Mouse (Mus musculus) spleen, adult 12 weeks (tissue): ENCODE results near the gene Ank2.
"Not testable (repeated sequence)": the region's sequence is repeated elsewhere in the genome, so short reads cannot be mapped to it uniquely, and the experiment has no call there.

Source experiments
- DNase-seq: peaks from one replicate; pipeline ENCODE4 v3.0.0; 2022; ENCODE audit warnings: low spot score

Gene Ank2

DNA sequence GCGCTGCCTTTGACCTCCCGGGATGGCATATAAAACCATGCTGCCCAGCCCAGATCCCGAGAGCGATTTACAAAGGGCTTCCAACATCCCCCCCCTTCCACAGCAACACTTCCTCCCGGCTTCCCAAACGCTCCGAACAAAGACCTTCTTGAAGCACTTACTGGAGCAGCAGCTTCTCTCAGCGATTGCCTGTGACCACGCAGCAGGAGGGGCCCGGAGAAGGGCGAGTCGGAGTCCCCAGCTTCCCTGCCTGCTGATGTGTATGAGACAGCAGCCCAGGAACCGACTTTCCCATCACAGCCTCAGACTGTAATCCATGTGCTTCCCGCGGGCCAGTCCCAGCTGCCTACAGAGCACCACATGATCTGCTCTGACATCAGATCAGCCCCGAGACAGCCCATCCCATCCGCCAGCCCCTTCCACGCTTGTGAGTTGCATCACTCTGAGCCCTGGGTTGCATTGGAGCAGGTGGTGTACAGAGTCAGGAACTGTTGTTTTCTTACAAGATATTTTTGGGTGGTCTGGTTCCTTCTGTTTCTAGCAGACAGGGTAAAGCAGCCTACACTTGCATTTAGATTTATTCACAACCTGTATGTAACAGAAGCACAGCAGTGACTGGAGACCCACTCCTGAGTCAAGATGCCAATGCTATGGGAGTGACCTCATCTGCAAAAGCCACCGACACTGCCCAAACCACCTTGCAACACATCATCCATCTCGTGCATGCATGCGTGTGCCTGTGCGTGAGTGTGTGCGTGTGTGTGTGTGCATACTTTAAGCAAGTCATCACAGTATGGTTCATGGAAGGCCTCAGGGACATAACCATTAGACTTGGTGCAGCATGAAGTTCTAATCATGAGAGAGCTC, 90.2 kb downstream of the Ank2 start:
- DNase-seq, result no peak

DNA sequence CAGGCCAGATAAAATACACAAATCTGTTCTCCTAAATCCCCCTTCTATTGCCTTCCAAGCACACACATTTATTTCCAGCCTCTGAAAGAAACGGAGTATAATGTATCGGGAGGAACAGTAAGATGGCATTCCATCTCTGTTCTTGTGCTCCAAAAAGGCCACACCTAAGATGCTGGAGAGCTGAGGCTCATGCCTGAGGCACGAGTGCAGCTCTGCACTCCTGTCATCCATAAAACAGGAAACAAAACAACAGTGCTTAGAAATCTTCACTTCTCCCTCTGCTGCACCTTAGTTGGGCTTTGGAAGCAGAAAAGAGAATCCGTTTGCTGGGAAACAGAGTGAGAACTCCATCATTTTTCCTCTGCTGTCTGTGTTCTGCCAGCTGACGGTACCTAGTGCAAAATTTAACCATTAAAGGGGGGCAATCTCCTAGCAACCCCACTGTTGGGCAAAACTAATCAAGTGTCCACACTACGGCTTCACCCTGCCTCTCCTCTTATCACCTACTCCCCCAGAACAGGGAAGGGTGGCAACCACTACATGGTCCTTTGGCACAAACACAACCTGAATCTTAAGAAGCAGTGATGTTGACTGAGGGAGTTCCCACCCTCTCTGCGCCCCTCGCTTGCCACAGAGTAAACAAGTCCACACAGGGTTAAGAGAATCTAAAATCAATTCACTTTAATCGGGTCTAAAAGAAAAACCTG, 91.1 kb downstream of the Ank2 start:
- DNase-seq, result no peak

DNA sequence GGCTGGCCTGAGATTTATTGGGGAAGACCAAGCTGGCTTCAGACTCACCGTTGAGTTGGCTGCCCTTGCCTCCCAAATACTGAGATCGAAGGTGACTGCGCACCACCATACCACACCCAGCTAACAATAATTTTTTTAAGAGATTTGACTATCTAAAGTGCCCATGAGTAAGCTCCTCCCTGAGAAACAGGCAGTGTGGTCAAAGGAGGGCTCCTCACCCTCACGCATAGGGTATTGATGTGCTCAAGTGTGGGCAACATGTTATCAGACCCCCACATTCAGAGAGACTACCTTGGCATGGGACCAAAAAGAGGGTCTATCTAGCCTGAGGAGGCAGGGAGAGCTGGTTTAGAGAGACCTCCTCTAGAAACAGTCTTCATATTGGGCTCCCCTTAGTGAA, 92.3 kb downstream of the Ank2 start:
- DNase-seq, result no peak

DNA sequence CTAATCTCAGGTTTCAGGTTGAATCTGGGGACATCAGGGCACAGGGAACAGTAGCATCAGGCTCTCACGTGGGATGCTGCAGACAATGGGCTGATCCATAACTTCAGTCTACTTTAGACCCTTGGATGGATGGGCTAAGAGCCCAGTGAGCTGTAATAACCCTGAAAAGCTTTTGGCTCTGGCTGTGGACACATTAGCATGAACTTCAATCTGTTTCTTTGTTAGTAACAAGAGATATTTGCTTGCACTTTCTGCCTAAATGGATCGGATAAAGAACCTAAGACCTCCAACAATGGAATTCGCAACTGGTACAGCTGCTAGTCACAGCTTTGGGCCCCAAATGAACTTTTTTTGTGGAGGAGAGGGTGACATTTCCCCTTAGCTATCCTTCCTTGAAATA, 94.8 kb downstream of the Ank2 start:
- no peak for DNase-seq

DNA sequence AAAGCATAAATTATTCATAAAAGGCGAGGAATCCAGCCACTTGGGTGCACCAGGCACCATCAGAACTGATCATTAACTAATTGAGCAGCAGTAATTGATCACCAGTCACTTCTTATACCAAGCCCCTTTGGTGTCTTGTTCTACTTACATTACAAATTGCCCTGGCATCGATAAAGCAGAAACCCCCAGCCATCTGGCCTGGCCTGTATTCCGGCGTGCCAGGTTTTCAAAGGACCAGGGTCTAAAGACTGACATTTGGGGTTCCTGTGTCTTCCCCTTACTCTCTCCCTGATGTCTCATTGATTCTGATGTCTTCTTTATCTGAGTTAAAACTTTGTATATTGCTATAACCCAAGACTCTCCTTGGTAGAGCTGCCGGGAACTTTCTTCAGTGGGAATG, 98.2 kb downstream of the Ank2 start:
- DNase-seq, result no peak

DNA sequence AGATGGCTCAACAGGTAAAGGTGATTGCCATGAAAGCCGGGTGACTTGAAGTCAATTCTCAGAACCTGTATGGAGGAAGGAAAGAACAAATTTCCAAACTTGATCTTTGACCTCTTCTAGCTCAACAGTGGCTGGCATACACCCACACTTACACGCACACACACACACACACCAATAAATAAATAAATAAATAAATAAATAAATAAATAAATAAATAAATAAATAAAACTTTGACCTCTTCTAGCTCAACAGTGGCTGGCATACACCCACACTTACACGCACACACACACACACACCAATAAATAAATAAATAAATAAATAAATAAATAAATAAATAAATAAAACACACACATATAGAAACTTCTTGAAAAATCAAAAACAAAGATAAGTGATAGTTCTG, 98.7 kb downstream of the Ank2 start:
- not testable (repeated sequence) for DNase-seq

DNA sequence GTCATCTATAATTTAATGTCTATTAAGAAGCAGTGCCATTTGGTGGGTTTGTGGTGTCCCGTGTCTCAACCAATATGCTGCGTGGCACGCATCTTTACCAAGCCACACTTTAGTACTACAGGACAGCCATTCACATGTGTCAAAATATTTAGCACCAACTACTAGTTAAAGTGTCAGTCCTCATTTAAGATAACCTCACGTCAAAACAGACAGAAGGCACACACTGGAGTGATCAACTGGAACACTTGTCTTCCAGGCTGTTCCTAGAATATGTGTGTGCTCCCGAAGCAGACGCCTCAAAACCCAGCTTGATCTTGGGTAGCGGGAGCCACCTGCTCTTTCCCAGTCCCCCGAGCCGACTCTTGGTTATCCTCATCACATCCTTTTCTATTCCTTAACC, 101.4 kb downstream of the Ank2 start:
- no peak for DNase-seq

DNA sequence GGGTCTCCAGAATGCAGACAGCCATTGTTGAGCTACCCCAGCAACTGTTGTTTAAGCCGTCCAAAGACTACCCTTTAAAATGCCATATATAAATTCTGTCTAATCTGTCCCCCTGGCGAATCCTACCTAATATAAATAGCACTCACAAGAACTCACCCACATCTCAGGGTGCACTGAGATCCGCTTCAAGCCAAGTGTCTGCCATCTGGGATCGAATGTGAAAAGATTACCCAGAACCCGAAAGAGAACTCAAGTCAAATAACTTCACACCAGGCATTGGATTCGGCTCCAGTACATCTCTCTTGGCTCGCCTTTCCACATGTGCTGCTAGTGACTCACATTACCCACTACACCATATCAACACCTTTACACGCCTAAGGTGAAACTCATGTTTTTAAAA, 103.9 kb downstream of the Ank2 start:
- DNase-seq, result no peak

DNA sequence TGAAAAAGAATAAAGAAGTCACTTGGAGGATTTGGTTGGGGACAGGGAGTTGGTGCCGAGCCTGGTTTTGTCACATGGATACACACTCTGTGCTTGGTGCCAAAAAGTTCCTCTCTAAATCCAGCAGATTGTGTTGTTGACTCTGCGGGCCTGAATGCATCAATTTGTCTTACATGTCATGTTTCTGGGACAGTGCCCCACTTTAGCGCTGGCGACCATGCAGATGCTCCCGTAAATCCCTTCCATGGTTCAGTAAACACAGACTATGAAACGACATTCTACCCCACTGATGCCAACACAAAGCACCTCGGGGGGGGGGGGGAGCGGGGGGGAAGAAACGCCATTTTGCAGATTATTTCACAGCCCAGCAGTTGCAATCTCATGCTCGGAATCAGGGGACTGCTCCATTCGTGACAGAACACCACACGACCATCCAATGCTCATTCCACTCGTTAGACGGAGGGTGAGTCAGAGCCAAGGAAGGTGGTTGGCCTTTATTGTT, 112.1 kb downstream of the Ank2 start:
- DNase-seq, result no peak

DNA sequence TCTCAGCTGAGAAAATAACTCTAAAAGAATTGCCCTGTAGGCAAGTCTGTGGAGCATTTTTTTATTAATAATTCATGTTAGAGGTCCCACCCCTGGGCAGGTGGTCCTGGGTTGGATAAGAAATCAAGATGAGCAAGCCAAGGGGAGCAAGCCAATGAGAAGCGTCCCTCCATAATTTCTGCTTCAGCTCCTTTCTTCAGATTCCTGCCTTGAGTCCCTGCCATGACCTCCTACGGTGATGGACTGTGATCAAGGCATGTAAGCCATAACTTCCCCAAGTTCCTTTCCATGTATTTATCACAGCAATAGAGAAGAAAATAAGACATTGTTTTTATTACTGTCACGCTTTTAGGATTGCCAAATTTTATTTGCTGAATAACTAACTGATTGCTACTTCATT, 115.9 kb downstream of the Ank2 start:
- DNase-seq, result no peak

DNA sequence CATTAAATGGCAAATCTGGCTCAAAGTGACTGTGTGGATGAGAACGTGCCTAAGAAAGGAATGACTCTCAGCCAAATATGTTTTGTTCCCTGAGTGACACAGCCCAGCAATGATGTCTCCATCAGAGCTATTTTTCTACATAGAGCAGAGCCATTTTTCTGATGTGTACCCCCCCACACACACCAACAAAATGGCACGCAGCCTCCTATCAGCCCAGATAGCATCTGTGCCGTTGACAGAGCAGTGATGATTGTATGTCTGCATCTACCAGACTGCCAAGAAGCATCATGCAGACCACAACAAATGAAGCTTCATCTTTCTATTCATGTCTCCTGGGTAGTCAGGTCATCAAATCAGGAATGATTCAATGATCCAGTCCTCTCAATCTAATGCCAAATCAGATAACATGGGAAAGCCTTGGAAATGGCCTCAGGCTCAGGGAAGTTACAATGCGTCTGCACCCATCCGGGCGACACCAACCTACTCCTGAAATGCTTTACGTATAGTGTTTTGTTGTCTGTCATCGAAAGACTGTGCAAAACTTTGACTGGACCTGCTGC, 122.2 kb downstream of the Ank2 start:
- no peak for DNase-seq

DNA sequence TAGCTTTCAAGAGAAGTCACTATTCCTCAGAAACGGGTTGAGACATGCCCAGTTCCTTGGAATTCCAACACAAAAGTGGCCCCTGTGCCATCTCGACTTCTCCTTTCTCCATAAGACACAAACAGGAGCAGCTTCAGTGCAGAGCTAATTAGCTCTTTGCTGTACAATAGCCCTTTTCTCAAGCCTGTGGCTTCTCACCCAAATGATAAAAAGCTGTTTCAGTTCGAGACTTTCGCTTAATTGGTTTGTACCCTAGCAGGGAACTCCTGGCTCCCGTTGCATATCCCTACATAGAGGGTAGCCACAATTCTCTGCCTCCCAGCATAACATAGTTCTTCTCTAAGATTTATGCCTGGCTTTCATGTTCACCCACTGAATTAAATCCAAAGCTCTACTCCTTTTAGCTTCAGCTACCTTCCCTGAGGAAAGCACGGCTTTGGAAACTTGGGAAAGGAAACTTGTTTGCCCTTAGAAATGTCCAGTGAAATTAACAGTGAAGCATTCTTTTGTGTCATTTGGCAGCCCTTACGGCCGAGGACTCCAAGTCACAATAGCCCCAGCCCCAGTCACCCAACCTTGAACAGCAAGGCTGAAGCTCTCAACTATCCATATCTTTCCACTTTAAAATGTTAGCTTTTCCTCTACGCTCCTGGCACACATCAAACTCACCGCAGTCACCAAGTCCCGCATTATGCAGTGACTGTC, 123.0 kb downstream of the Ank2 start:
- DNase-seq, result no peak

DNA sequence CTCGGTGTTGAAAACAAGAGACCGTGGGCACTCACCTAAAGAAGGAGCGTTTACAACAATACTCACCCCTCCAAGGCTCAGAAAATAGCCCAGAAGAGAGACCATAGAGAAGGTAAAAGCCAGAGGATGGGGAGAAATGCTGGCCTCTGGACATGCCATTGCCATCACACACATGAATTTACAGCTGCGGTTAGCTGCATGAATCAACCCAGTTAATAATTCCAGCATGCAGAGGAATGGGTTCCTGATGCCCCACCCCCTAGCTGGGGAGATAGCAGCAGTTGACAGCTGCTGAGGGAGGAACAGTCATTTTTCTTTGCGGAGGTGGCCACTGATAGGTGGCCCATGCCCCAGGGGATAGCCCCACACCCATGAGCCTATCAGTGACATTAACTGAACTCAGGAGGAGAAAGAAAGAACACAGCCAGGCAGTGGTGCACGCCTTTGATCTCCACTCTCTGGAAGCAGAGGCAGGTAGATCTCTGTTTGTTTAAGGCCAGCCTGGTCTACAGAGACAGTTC, 124.9 kb downstream of the Ank2 start:
- no peak for DNase-seq

DNA sequence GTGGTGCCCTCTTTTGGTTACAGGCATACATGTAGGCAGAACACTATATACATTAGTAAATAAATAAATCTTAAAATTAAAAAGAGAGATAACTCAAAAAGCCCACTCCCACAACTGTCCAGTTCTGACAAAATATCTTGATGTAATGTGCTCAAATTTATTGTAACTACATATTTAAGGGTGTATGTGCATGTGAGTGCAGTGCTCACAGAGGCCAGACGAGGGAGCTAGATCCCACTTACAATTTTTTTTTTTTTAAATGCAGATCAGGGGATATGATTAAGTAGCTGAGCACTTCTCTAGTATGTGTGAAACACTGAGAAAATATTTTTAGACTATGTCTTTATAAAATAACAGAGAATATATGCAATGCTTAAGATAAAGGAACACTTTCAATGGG, 127.4 kb downstream of the Ank2 start:
- DNase-seq, result no peak

DNA sequence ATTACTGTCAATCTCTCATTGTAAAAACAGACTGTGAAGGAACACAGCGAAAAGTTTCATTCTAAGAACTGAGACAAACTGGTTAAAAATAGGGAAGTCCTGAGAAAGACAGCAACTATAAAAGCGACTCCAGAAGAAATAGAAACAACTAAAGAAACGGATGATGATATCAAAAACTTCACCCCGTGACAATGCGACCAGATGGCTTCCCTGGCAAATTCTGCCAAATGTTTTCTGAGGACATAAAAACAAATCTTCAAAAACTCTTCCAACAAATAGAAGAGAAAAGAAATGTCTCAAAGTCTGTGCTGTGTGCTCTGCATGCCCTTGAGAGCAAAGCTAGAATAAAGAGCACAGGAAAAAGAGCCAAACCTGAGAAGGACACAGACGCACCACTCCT, 129.6 kb downstream of the Ank2 start:
- DNase-seq, result no peak

DNA sequence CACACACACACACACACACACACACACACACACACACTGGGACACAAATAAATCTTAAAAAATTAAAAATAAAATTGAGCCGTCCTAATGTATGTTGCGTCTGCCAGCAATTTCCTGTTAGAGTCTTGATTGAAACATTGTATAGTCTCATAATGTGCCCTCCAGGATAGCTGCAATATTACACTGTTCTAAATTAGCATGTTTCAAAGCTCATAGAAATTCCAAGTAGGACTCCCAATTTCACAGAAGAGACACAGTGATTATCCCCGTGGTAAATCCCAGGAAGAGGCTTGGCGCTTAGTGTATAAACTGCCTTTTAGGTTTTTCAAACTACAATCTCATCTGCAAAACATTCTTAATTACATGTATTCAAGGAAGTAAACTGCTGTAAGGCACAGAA, 131.7 kb downstream of the Ank2 start:
- no peak for DNase-seq

DNA sequence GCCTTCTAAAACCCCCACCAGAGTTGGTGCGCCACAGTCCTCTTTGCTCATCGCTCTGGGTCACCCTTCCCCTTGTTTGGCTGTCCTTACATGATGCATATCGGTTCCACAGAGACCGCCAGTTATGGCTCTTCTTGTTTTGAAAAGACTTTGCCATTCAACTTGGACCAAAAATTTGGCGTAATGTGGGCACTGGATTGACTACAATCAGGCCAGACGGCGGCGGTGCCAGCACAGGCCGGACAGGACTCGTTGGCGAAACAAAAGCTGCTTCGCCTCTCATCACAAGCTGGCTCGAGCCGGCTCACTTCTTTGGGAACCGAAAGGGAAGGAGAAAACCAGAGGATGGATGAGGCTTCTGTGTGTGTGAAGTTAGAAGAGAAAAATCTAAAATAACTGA, 135.6 kb downstream of the Ank2 start:
- DNase-seq, result no peak

DNA sequence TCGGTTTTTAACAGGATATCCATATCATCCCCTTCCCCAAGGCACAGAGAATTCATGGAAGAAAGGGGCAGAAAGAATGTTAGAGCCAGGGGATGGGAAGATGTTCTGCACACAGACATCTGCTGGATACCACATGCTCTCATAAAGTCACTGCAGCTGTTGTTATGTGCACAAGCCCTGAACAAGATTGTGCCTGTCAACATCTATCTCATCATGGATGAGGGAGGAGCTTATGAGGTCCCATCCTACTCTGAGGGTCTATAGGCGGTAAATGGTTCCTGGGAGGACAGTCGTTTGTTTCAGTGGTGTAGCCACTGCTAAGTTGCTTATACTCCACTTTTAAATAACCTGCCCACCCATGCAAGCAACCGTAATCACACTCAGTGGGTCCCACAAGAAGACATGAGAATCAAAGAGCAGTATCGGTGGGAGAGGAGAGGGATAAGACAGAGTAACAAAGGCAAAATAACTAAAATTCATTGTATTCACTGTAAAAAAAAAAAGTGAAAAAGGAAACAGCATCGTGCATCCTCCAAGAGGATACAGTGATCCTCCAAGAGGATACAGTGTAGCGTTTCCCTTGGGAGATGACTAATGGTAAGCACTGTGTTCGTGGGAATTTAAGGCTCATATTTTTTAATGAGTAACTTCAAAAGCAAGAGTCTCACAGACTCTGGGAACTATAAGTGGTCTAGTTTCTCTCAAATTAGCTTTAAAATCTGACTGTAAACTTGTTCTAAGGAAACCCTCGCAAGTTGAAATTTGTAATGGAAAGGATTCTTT, 136.3 kb downstream of the Ank2 start:
- DNase-seq, result no peak

DNA sequence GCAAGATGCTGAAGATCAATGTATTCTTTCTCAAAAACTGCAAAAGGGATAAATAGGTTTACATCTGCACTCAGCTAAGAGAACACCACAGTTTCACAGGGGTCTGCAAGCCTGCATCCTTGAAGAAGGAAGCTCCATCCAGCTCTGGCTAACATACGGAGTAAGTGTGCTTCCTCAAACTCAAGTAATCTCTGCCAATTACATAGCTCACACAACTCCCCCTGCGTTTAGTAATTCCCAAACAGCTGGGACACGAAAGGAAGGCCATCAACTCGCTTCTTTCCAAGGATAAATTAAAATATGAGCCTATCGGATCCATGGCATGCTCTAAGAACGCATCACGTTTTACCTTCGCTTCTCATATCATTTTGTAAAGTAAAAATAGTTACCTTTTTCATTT, 137.3 kb downstream of the Ank2 start:
- DNase-seq, result no peak

DNA sequence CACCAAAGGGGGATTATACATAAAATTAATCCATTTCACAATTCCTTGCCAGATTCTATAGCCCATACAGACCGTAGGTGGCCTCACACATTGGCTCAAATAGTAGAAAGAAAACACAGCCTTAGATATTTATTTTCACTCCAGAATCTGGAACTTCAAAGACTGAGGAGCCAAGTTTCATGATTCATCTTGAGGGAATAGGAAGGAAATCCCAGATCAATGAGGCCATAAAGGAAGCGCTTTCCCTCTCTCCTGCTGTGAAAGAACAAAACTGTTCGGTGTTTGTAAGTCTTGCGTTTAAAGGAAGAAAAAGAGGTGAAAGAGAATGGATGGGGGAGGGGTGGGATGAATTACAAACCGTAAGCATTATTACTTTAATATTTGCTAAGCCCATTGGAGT, 137.8 kb downstream of the Ank2 start:
- no peak for DNase-seq

DNA sequence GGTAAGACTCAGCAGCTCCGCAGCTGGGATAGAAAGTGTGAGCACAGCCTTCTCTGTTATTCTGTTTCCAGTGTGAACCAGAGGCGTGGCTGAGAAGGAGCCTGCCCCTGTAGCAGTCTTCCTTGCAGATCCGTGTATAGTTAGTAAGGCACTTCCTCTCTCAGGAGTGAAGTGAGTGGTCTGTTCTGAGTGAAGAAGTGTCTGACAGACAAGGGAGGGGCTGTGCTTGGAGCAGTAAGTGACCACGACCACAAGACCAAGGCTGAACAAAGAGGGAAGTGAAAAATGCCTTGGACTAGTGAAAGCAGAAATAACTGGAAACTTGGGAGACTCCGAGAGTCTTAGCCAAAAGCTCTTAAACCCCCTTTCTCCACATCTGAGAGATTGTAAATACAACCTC, 143.9 kb downstream of the Ank2 start:
- no peak for DNase-seq
